Mouse (Mus musculus): Measurements from ENCODE around the gene Gcsh.

Gene Gcsh

DNA sequence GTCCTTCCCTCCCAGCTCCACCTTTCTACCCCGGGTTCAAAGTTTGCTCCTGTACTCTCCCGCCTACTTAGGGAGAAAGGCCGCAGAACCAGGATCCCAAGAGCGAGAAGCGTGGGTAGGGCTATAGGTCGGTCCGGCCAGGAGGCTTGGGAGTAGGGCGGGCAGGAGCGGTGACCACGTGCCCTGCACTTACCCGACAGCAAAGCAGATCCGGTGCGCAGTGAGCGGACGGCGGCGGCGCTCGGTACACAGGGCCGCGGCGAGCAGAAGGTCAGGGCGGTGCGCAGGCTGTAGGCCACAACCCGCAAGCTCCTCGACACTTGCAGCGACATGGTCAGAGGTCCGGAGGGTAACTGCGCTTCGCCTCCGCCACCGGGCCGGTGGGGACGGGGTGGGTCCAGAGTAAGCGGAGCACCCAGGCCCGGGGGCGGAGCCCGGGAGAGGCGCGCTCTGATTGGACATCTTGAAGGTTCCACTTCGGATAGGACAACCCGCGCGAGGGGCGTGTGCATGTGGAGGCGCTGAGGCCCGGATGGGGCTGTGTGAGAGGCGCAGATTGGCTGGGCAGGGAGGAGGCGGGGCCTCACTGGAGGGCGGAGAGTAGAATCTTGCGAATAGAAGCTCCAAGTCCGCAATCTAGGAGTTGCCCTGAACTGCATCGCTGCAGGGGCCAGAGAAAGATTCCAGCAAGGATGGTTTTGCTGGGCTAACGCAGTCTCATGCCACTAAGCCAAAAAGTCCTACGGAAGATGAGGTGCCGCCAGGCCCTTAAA lies at the start of gene Gcsh:
Gene Gcsh, minus strand, starts transcription at position 443 of the 773 bp plus-strand sequence.
- peak; percentile 98 for DNase-seq

DNA sequence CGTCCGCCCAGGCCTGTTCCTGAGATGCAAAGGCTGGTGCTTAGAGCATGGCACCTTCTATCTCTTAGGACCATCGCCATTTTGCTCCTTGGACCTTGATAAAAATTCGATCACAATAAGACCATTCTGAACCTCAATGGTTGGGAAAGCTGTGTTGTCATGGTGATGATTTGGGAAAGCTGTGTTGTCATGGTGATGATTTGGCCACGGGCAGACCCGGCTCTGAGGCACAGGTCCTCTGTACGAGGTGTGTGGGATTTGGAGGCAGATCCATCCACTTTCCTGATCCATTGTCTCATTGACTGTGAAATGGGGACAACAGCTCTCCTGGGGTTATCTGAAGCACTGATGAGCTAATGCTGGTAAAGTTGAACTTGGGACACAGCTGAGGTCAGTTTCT lies 46.5 kb upstream of the Gcsh start:
- DNase-seq, result no peak

DNA sequence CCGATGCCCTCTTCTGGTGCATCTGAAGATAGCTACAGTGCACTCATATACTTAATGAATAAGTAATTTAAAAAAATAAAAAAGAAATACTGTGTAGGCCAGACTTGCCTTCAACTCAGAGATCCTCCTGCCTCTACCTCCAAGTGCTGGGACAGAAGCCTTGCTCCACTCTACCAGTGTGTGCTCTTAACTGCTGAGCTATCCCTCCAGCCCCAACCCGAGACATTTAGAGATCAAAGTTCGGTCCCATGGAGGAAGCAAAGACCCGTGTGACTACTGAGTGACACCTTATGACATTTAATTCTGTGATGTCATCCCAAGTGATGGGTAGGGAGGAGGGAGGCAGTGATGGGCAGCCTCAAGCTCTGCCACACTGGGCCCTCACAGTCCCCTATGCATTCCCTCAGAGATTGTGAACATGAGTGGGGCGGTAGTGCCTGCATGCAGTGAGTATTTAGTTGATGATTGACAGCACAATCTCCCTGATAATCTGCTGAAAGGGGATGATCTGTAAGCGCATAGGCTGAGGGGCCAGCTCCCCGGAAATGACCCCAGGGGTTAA lies 44.1 kb upstream of the Gcsh start:
- no peak for DNase-seq

DNA sequence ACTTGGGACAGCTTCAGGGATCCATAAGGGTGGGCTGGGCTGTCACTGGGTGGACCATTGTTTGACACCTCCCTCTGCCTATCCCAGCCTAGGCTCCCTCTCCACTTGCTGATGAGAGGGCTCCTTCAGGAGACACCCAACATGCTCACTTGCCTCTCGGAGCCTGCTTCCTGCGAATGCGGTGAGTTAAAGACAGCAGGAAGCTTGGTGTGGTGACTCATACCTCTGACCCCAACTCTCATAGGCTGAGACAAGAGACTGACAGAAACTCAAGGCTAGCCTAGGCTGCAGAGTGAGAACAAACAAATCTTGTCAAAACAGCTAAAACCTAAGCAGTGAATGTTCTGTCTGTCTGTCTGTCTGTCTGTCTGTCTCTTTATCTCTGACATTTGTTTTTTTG lies 40.1 kb upstream of the Gcsh start:
- no peak for DNase-seq

DNA sequence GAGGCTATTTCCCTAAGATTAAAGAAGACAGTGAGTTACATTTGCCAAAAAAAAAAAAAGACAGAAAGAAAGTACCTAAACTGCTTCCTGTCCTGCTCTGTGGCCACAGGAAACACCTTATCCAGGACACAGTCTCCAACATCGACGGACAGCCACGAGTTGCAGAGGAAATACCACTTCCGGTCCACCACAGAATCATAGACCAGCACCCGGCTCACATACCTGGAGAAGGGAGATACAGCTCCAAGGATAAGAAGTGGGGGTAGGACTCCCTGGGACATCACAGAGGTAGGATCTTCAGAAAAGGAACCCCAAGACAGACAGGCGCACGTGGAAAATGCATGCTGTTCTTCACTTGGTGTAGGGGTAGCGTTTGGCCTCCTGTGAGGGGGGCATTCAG lies 39.3 kb upstream of the Gcsh start:
- no peak for DNase-seq

DNA sequence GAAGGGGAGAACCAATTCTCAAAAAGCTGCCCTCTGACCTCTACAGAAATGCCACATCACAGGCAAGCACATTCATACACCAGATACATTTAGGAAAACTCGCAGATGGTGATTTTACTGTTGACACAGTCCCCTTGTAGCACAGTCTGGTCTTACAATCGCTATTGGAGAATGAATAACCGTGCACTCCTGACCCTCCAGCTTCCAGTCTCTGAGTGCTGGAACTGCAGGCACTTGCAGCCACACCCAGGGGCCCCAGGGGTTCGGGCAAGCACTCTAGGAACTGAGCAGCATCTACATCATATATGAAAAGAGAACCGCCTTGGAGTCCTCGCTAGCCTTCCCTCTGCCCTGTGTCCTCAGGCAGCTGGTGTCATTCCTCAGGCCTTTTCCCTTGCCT lies 38.1 kb upstream of the Gcsh start:
- DNase-seq, result no peak

DNA sequence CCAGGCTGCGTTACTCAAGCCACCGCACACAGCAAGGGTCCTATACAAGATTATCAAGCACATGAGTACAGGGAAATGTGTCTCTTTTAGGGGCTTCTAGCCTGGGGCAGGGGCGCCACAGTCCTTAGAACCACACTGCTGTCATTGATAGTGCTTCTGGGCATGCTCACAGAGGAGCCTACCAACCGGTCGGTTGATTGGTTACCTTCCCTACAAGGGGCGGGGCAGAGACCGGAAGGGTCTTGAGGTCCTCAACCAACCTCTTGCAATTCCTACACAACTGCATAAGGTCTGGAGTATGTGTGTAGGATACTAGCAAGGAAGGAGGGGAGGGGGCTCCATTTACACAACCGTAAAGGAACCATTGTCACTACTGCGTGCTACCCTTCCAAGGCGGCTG lies 35.3 kb upstream of the Gcsh start:
- DNase-seq, result no peak

DNA sequence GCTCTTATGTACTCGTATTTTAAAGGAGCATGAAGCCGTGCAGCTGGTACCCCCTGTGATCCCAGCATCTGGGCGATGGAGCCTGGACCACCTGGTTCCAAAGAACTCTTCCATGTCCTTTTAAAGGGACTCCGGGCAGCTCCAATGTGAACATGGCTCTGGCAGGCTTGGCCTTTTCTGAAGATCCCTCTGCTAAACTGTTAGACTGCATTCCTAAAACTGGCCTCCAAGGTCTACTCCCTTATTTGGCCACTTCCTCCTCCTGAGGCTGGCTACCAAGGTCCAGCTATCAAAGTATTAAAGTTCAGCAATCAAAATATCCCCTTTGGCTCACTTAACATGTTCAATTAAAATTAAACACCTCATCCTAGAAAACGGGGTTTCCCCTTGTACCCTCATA lies 34.3 kb upstream of the Gcsh start:
- DNase-seq, result no peak

DNA sequence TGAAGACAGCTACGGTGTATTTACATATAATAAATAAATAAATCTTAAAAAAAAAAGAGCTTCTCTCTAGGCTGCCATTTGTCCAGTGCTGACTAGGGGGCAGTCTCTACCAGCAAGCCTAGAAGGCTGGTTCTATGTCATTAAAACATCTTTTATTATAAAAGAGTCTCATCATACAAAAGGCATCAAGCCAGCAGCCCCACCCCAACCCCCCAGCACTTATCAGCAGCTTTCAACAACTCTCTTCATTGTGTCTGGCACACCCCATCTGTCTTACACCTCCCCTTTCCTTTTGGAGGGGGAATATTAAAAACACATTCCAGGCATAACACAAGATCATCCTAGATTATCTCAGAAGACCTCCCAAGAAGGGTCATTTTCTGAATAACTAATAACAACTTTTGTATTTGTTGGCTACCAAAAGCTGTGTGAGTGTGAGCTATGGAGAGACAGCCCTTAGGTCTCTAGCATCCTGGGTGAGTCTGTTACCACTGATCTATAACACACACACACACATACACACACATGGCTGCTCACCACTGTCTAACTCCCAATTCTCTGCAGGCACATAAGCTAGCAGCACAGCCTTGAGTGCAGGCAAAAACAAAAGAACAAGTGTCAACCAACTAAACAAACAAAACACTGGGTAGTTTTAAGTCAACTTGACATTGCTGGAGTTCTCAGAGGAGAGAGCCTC lies 29.1 kb upstream of the Gcsh start:
- no peak for DNase-seq

DNA sequence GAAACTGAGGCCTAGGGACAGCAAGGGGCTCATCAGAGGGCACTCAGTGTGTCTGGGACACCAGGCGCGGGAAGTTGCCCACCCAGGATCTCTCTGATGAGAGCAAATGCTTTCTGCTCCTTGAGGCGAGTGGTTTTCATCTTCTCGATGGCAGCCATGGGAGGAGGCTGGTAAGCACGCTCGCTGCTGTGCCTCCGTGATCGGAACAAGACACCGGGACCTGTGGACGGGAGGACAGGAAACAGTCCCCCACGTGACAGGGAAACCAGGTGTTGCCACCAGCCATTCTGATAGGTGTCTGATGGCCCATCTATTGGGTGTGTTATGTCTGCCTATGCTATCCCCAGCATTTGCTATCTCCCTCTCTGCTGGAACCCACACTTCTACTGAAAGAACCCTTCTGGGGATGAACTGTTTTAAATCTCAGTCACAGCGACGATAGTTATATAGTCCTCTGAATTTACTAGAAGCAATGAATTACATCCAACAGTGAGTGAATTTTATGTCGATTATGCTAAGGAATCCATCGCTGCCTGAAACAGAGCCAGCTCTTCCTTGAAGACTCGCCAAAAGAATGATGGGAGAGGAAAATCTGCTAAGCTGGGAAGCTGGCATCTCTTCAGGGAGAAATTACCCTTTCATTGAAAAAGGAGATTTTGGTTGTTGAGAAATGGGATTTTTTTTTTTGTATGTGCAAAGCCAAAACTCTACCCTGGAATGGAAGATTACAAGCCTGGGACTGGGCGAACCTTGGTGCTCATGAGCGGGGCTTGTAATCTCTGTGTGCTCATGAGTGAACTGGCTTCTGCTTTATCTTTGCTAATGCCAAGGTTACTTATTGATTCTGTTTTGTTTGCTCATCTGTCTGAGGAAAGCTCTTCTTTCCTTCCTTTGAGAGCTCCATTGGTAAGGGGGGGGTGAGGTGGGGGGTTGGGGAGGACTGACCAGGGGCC lies 26.3 kb upstream of the Gcsh start:
- DNase-seq, result peak; percentile 38

DNA sequence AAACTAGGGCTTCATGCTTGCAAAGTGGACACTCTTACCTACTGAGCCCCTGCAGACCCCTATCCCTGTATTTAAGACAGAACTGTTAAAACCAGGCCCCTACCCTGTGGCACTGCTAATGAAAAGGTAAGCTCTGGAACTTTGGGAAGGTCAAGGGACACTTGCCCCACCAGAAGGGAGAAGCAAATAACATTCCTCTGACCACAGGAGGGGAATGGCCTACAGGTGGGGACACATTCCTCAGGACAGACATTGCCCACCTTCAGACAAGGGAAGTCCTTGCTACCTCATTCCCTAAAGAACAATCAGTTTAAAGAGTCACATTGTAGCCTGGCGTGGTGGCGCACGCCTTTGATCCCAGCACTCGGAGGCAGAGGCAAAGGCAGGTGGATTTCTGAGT lies 24.6 kb upstream of the Gcsh start:
- DNase-seq, result no peak

DNA sequence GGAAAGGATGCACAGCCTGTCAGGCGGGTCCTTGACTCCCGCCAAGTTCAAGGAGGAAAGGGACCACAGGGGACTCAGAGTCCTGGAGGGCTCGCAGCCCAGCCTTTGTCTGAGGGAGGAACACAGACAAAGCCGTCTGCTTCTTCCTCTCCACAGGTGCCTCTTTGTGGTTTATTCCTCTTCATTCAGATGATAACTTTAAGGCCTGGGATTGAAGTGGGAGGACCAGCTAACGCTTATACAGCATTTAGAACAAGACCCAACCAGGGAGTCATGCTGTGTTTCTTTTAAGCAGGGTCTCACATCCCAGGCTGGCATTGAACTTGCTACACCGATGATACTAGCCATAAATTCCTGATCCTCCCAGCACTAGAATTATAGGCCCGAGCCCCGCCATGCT lies 23.7 kb upstream of the Gcsh start:
- no peak for DNase-seq

DNA sequence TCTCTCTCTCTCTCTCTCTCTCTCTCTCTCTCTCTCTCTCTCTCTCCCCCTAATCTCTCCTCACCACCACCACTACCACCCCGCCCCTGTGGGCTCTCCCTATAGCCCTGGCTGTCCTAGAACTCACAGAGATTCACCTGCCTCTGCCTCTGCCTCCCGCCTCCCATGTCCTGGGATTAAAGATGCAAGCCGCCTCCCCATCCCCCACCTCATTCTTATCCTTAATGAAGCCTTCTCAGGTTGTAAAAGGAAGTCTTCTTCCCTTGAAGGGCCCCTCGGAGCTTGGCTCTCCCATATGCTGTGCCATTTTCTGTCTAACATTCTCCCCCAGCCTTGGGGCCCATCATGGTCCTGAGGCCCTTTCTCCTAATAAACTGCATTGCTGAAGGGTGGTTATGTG lies 22.3 kb upstream of the Gcsh start:
- no peak for DNase-seq

DNA sequence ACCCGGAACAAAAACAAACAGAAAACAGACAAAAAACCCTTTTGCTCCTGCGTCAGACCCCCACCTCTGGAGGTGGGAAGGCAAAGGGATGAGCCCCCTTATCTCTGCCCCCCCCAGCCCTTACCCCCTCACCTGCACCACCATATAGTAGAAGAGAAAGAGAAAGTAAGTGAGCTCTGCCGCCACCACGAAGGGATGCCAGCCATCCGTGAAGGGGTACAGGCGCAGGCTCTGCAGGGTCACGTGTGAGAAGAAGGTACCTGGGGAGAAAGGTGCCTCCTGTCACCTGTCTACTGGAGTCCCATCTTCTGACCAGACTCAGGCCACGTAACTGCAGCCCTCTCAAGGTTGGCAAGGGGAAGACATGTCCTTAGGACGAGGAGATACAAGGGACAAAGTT lies 18.0 kb upstream of the Gcsh start:
- DNase-seq, result no peak

DNA sequence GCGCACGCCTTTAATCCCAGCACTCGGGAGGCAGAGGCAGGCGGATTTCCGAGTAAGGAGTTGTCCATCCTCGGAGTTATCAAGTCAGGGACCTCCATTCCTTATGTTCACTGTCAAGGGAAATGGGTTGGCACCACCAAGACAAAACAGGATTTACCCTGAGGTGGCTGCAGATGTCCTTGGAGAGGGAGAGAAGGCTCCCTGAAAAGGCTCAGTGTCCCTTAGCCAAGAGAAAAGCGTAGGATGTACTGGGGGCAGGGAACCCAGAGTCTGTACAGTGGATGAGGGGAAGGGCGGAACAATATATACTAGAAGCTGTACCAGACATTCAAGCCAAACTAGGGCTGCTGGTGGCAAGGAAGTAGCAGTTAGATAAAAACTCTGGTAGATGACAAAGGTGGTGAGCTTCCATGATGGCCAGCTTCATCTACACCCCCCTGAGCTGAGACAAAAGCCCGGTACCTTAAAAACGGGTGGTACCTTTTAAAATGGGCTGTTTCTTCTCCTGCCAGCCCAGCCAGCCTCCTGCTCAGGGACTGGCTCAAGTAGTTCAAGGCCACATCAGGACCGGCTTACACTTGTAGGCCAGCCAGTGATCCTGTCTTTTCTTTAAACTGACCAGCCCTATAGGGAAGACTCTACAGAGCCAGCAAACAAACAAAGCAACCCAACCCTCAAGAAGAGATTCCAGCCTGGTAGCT lies 829 bp upstream of the Gcsh start:
- DNase-seq, result no peak

DNA sequence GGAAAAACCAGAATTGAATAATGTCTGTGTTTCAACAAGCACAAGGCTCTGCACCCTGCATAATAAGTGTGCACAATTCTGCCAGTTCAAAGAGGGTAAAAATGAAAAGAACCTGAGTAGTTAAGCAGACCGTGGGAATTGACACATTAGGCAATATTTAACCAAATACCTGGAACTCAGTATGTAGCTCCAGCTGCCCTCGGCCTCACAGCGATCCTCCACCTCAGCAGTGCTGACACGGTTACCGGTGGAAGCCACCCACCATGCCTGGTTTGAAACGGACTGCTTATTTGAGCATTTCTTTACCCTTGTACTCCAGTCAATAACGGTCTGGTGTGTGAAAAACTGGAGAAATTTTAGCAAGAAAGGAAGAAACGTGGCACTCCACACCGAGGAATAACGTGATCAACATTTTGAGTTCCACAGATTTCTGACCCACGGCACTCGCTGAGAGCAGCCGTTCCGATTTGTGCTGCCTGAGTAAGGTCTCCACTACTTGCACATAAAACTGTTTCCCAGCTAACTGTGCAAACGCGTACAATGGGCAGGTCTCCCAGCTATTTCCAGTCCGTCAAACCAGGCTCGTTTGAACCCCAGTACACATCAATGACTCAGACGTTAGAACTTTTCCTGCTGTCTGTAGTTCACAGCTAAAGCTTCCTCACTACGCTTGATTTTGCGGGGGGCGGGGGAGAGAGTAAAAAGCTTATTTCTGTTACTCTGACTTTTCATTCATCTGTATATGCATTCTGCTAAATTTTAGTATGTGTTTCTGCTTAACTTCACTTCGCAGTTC lies 963 bp downstream of the Gcsh start:
- DNase-seq, result no peak

DNA sequence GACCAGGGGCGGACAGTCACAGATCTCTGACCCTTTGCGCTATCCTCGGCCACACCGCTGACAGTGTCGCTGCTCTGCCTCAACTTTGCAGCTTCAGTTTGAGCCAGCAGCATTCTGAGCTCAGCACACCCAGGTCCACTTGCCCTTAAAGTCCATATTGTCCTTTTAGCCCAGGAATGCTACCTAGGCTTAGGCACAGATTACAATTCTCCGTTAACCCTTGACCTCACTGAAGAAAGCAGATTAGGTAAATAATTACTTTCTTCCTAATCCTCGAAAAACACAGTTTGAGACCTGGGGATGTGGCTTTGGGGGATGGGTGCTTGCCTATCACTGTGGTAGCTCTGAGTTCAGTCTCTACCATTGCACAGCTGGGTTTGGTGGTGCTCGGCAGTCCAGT lies 2.1 kb downstream of the Gcsh start:
- DNase-seq, result no peak

DNA sequence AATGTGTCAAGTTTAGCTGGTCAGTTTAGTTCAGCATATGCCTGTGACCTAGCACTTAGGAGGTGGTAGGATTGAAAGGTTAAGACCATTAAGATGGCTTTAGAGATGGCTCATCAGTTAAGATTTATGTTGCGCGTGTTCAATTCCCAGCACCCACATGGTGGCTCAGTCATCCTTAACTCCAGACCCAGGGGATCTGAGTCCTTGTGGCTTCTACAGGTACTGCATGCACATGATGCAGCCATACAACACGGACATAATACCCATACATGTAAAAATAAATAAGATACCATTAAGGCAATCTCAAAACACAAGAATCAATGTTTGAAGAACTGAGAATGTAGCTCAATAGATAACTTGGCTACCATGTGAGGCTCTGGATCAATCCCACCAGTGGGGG lies 3.5 kb downstream of the Gcsh start:
- DNase-seq, result no peak

DNA sequence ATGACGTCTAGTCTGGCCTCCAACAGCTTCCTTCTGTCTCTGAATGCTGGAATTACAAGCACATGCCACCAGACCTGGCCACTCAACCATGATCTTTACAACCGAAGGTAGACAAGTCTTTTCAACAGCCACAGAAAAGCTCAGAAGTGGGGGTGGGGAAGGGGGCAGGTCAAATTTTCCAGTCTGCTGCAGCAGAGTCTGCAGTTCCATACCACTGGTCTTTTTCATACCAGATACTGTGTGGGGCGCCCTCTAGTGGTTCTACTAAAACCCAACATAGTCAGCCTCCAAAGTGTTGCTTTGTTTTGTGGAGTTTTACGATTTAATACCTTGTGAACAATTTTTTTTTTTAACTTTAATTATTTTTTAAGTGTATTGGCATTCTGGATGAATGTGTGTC lies 13.2 kb downstream of the Gcsh start:
- DNase-seq, result peak; percentile 35

DNA sequence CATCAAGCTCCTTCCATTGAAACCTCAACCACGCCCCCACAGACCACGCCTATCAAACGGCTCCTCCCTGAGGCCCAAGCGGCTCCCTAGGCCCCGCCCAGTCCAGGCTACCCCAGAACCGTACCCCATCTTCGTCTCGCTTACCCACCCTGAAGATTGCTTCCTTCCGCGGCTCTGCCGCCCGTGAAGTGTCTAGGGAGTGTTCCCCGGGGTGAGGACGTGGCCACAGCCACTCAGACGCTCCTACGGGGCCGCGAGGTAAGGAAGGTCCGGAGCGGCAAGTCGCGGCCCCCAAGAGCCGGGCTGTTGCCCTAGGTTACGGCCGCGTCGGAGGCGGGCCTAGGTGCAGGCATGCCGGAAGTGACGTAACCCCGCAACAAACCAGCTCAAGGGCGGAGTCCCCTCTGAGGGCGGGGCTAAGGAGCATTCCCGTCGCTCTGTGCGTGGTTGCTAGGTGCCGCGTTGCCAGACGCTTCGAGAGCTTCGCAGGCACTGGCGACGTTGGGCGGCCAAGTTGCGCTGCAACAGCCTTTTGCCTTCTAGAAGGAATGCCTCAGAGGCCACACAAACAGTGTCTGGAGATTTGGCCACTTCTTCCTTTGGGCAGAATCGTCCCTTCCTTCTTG lies 14.6 kb downstream of the Gcsh start, which contains the start of gene 1700030J22Rik:
Gene 1700030J22Rik, minus strand, starts transcription at position 329 of the 626 bp plus-strand sequence.
- DNase-seq, result peak; percentile 99

DNA sequence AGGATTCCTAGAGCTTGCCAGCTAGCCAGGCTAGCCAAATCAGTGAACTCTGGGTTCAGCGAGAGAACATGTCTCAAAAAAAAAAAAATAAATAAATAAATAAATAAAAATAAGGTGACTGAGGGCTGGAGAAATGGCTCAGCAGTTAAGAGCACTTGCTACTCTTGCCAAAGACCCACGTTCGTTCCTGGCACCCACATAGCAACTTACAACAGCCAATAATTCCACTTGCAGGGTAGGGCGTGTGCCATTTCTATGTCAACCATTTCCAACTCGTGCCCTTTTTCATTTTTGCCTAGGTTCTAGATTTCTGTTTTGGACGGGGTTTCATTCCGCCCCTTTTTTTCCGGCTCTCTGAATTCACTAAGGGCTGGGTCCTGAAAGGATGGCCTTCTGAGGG lies 15.3 kb downstream of the Gcsh start:
- DNase-seq, result no peak

Data from right cerebral cortex, postnatal 25 days (tissue).